In the genomic region with DNA sequence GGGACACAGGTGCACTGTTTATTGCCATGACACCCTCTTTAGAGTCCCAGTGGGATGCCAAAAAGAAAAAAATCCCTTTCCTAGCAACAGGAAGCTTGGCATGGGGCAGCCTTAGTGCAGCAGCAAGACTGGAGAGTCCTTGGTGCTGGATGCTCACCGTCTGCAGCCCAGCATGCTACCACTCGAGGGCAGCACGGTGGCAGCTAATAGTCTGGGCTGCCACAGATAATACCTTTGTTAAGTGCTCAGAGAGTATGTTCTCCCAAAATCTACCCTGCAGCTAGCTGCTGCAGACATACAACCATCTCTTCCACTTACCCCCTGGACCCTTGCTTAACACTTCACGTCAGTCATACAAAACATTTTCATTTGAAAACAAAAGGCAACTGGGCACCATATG, we compare ENCODE assay signal across 8 mouse cellular contexts. TPM values are rescaled to one million over a fixed set of nuclear protein-coding genes. Genes with fewer than 3 reads are reported as not detected.
DNase-seq lines count a peak whose midpoint lies in the region; ATAC-seq and TF ChIP-seq lines count a peak whose summit lies in the region.
"Had no signal": no experiment of that assay in that cellular context is flagged by ENCODE, and none has a peak within 500 bp of the region (broad histone marks: within the 10 kb centered on the region; RNA-seq: fewer than 3 reads in every experiment).

No protein-coding gene starts in this region.

- peak; percentile 76 for TF ChIP-seq CTCF in stomach, postnatal 0 days (IDR thresholded peaks at IDR 0.05; ENCODE audit: low read depth)

- peak; percentile 51 for DNase-seq in neural tube, embryonic 11.5 days (ENCODE audit: low spot score)
- no peak for DNase-seq in neural tube, embryonic 10.5 days (ENCODE audit: extremely low spot score, low spot score)
- peak; percentile 42 for DNase-seq in embryonic facial prominence, embryonic 14.5 days (ENCODE audit: low spot score)
- DNase-seq in stomach, postnatal 0 days (ENCODE audit: low spot score): peak; percentile 55
- DNase-seq in left cerebral cortex, postnatal 36 days (ENCODE audit: low spot score in 2 of 2): no peak

- no peak overlapping the region; the same call in 1 of the 2 replicates for H3K27ac ChIP-seq in heart, embryonic 13.5 days (replicated peaks)
- no peak overlapping the region for H3K27ac ChIP-seq in heart, embryonic 11.5 days (ENCODE audit: low read depth, low read length)
- H3K27ac ChIP-seq in neural tube, embryonic 11.5 days (ENCODE audit: low read depth, low read length): no peak overlapping the region
- H3K27ac ChIP-seq in embryonic facial prominence, embryonic 14.5 days (replicated peaks; ENCODE audit: low read depth, low read length): no peak overlapping the region
- H3K27ac ChIP-seq in stomach, postnatal 0 days (replicated peaks): no peak overlapping the region
- H3K27ac ChIP-seq: neural tube, embryonic 13.5 days had no signal

- ATAC-seq in heart, embryonic 13.5 days (ENCODE audit: extremely low read depth, insufficient number of reproducible peaks, low FRiP score, low TSS enrichment): no peak
- no peak for ATAC-seq in heart, embryonic 11.5 days (replicated peaks; ENCODE audit: insufficient number of reproducible peaks, low FRiP score, low TSS enrichment)
- no peak for ATAC-seq in neural tube, embryonic 11.5 days (ENCODE audit: insufficient read depth, low FRiP score, low TSS enrichment)
- ATAC-seq in embryonic facial prominence, embryonic 14.5 days (ENCODE audit: low read depth): no peak
- ATAC-seq in stomach, postnatal 0 days (ENCODE audit: low FRiP score, low TSS enrichment): no peak

- H3K9ac ChIP-seq in heart, embryonic 13.5 days: 0 out of 2 replicates have a peak overlapping the region, but pooled peaks have one; percentile 19
- no peak overlapping the region for H3K9ac ChIP-seq in heart, embryonic 11.5 days (ENCODE audit: low read depth, low read length)
- H3K9ac ChIP-seq in neural tube, embryonic 11.5 days (ENCODE audit: low read length): no peak overlapping the region
- no peak overlapping the region for H3K9ac ChIP-seq in embryonic facial prominence, embryonic 14.5 days (ENCODE audit: low read depth, low read length)
- H3K9ac ChIP-seq in stomach, postnatal 0 days (ENCODE audit: low read length): no peak overlapping the region
- H3K9ac ChIP-seq: neural tube, embryonic 13.5 days had no signal

- H3K27me3 ChIP-seq in heart, embryonic 13.5 days (replicated peaks): no peaks in the 10 kb centered on the region
- no peaks in the 10 kb centered on the region for H3K27me3 ChIP-seq in heart, embryonic 11.5 days (ENCODE audit: control insufficient read depth, insufficient read depth, low read length)
- no peaks in the 10 kb centered on the region for H3K27me3 ChIP-seq in neural tube, embryonic 11.5 days (ENCODE audit: control insufficient read depth, insufficient read depth, low read length)
- no peaks in the 10 kb centered on the region for H3K27me3 ChIP-seq in embryonic facial prominence, embryonic 14.5 days (replicated peaks; ENCODE audit: control insufficient read depth, insufficient read depth, low read length)
- H3K27me3 ChIP-seq in stomach, postnatal 0 days (ENCODE audit: control insufficient read depth, insufficient read depth, low read length): no peaks in the 10 kb centered on the region
- H3K27me3 ChIP-seq: neural tube, embryonic 13.5 days had no signal

- H3K4me1 ChIP-seq in heart, embryonic 13.5 days: peaks cover 65% of the 10 kb centered on the region
- H3K4me1 ChIP-seq in heart, embryonic 11.5 days (ENCODE audit: control insufficient read depth, insufficient read depth, low read length): peaks cover 53% of the 10 kb centered on the region
- H3K4me1 ChIP-seq in neural tube, embryonic 11.5 days (ENCODE audit: control insufficient read depth, insufficient read depth, low read length): peaks cover 6% of the 10 kb centered on the region; the same call in 1 of the 2 replicates
- H3K4me1 ChIP-seq in embryonic facial prominence, embryonic 14.5 days (ENCODE audit: control insufficient read depth, insufficient read depth, low read length): peaks cover 33% of the 10 kb centered on the region
- peaks cover 12% of the 10 kb centered on the region for H3K4me1 ChIP-seq in stomach, postnatal 0 days (replicated peaks; ENCODE audit: control insufficient read depth, insufficient read depth)

- peaks cover 41% of the 10 kb centered on the region for H3K36me3 ChIP-seq in heart, embryonic 13.5 days
- 0 out of 2 replicates have a peak, but pooled peaks cover 2% of the 10 kb centered on the region for H3K36me3 ChIP-seq in heart, embryonic 11.5 days (ENCODE audit: control insufficient read depth, insufficient read depth, low read length)
- H3K36me3 ChIP-seq in neural tube, embryonic 11.5 days (ENCODE audit: control insufficient read depth, insufficient read depth, low read length): no peaks in the 10 kb centered on the region
- H3K36me3 ChIP-seq in embryonic facial prominence, embryonic 14.5 days (ENCODE audit: control insufficient read depth, insufficient read depth, low read length): peaks cover 23% of the 10 kb centered on the region
- H3K36me3 ChIP-seq in stomach, postnatal 0 days (ENCODE audit: control insufficient read depth, insufficient read depth, low read length): no peaks in the 10 kb centered on the region; the same call in 1 of the 2 replicates
- H3K36me3 ChIP-seq: neural tube, embryonic 13.5 days had no signal

- no peak overlapping the region for H3K4me3 ChIP-seq in heart, embryonic 13.5 days
- H3K4me3 ChIP-seq in heart, embryonic 11.5 days (ENCODE audit: low read depth, low read length): no peak overlapping the region
- H3K4me3 ChIP-seq in neural tube, embryonic 11.5 days (ENCODE audit: low read depth, low read length): no peak overlapping the region
- no peak overlapping the region for H3K4me3 ChIP-seq in embryonic facial prominence, embryonic 14.5 days (ENCODE audit: low read depth, low read length)
- H3K4me3 ChIP-seq in stomach, postnatal 0 days (ENCODE audit: low read depth, low read length): no peak overlapping the region
- H3K4me3 ChIP-seq: neural tube, embryonic 13.5 days had no signal

- WGBS in heart, embryonic 13.5 days: 23% methylated on average over 4 of the region's 4 CpGs
- WGBS in heart, embryonic 11.5 days (ENCODE audit: insufficient replicate concordance): 23% methylated on average over 4 of the region's 4 CpGs
- 20% methylated on average over 4 of the region's 4 CpGs for WGBS in neural tube, embryonic 11.5 days
- 19% methylated on average over 4 of the region's 4 CpGs for WGBS in embryonic facial prominence, embryonic 14.5 days
- 25% methylated on average over 4 of the region's 4 CpGs for WGBS in stomach, postnatal 0 days

- intact Hi-C loops in left cerebral cortex, postnatal 36 days (cut with DNase I): loop anchor here (5.0 kb wide), 1 partner anchor 89 kb away; no protein-coding TSS in a partner anchor

- no peaks in the 10 kb centered on the region for H3K9me3 ChIP-seq in heart, embryonic 13.5 days
- no peaks in the 10 kb centered on the region for H3K9me3 ChIP-seq in heart, embryonic 11.5 days (replicated peaks; ENCODE audit: control insufficient read depth, low read length)
- no peaks in the 10 kb centered on the region for H3K9me3 ChIP-seq in neural tube, embryonic 11.5 days (ENCODE audit: control insufficient read depth, low read length)
- no peaks in the 10 kb centered on the region for H3K9me3 ChIP-seq in embryonic facial prominence, embryonic 14.5 days (ENCODE audit: control insufficient read depth, low read length)
- H3K9me3 ChIP-seq in stomach, postnatal 0 days (ENCODE audit: control insufficient read depth, low read length): no peaks in the 10 kb centered on the region
- H3K9me3 ChIP-seq: neural tube, embryonic 13.5 days had no signal

- no peak overlapping the region for H3K4me2 ChIP-seq in heart, embryonic 13.5 days
- H3K4me2 ChIP-seq in heart, embryonic 11.5 days: no peak overlapping the region
- no peak overlapping the region for H3K4me2 ChIP-seq in neural tube, embryonic 11.5 days (ENCODE audit: low read depth)
- no peak overlapping the region for H3K4me2 ChIP-seq in embryonic facial prominence, embryonic 14.5 days (ENCODE audit: low read depth, low read length)
- H3K4me2 ChIP-seq in stomach, postnatal 0 days (replicated peaks; ENCODE audit: low read depth): no peak overlapping the region
- H3K4me2 ChIP-seq: neural tube, embryonic 13.5 days had no signal

- no peak for TF ChIP-seq EP300 in stomach, postnatal 0 days (optimal IDR thresholded peaks at IDR 0.05)

RNA-seq across cellular contexts. Expression of a gene that starts 19.5 kb away (rescaled TPM):
- 93.7 and 99.8 TPM in 2 replicates for polyA plus RNA-seq in heart, embryonic 13.5 days (2015; fragmentation: Nextera tagmentation; extraction: Ambion mirVana)
- polyA plus RNA-seq in heart, embryonic 11.5 days (2014; fragmentation: Nextera tagmentation; extraction: Ambion mirVana): 92.7 and 99.4 TPM in 2 replicates
- polyA plus RNA-seq in neural tube, embryonic 11.5 days (2014; fragmentation: Nextera tagmentation; extraction: Ambion mirVana): 38.7 TPM in 2 replicates
- polyA plus RNA-seq in embryonic facial prominence, embryonic 14.5 days (2014; fragmentation: Nextera tagmentation; extraction: Ambion mirVana): 27.3 and 28.4 TPM in 2 replicates
- 66.1 and 74.6 TPM in 2 replicates for polyA plus RNA-seq in stomach, postnatal 0 days (2015; fragmentation: Nextera tagmentation; extraction: Ambion mirVana)
- total RNA-seq in left cerebral cortex, postnatal 36 days (2021): 10 to 100 TPM; 21.2 to 25.0 TPM

RNA-seq across cellular contexts. Expression of a gene that starts 55.4 kb away (rescaled TPM):
- polyA plus RNA-seq in heart, embryonic 13.5 days (2015; fragmentation: Nextera tagmentation; extraction: Ambion mirVana): 20.8 and 22.6 TPM in 2 replicates
- polyA plus RNA-seq in heart, embryonic 11.5 days (2014; fragmentation: Nextera tagmentation; extraction: Ambion mirVana): 18.9 and 22.6 TPM in 2 replicates
- polyA plus RNA-seq in neural tube, embryonic 11.5 days (2014; fragmentation: Nextera tagmentation; extraction: Ambion mirVana): 22.3 and 22.6 TPM in 2 replicates
- polyA plus RNA-seq in embryonic facial prominence, embryonic 14.5 days (2014; fragmentation: Nextera tagmentation; extraction: Ambion mirVana): 45.6 and 48.1 TPM in 2 replicates
- polyA plus RNA-seq in stomach, postnatal 0 days (2015; fragmentation: Nextera tagmentation; extraction: Ambion mirVana): 11.3 and 11.9 TPM in 2 replicates
- 10 to 100 TPM; 49.1 to 49.7 TPM for total RNA-seq in left cerebral cortex, postnatal 36 days (2021)

Comparison
In these comparisons a context has a peak if more than half of its experiments do, and no peak if none do; other contexts are left out.
1. DNase-seq: peak in neural tube, embryonic 11.5 days (single experiment), embryonic facial prominence, embryonic 14.5 days (single experiment) and stomach, postnatal 0 days (single experiment); none in neural tube, embryonic 10.5 days (single experiment) and left cerebral cortex, postnatal 36 days (0 of 2).